Mouse (Mus musculus) ES-Bruce4 (cell line): ENCODE measurements around the gene Supt20.

Experiments
- CTCF ChIP-seq: IDR thresholded peaks from one replicate; pipeline ENCODE4 v1.8.1; 2011; ENCODE audit warnings: low read depth, low read length
- EP300 ChIP-seq: IDR thresholded peaks from 2 replicates; pipeline ENCODE4 v1.6.1; 2011; ENCODE audit warnings: low read depth, low read length; ENCODE audit not compliant: insufficient read depth
- POLR2A ChIP-seq: IDR thresholded peaks from one replicate; pipeline ENCODE4 v1.8.1; 2011; ENCODE audit warnings: low read length; ENCODE audit not compliant: insufficient read depth

- TF ChIP-seq CTCF (no peak), POLR2A (no peak), EP300 (no peak)
Observed at GRCm38 (mm10) chr3:54699759-54700301, 7.2 kb downstream of the Supt20 start.
